Mouse (Mus musculus) thymus, postnatal 36 days (tissue): Measurements from ENCODE around the gene Aaed1.
A peak's percentile ranks its signal among the peaks of the same experiment; 100 is the strongest.
"Not testable (repeated sequence)": the region's sequence is repeated elsewhere in the genome, so short reads cannot be mapped to it uniquely, and the experiment has no call there.

Source experiments
- DNase-seq, 2 experiments: peaks; one replicate each; pipeline ENCODE4 v3.0.0; 2022; ENCODE audit warnings: mixed read lengths in 2 of 2

Gene Aaed1

DNA sequence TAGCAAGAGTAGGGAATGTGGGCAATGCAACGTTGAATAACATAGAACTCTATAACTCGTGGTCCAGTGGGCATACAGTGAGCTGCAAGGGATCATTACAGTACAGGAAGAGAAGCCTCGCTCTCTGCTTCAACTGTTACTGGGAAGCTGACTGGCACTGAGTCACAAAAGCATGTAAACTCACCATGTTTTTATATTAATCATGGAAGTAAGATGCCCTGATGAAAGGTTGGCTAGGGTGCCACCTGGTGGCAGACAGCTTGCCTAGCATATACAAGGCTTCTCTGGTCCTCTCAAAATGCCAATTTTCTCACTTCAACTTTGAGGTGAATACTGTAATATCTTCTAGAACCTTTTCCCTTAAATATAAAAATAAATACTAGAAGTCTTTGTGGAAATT lies 6.4 kb downstream of the Aaed1 start:
- peak; percentile 43 to 46 for DNase-seq

- DNase-seq = no peak
Observed at GRCm38 (mm10) chr13:64299069-64299468, 13.4 kb downstream of the Aaed1 start.

GRCm38 (mm10) chr13:64286791-64287190 lies 25.7 kb downstream of the Aaed1 start:
- DNase-seq = no peak

DNA sequence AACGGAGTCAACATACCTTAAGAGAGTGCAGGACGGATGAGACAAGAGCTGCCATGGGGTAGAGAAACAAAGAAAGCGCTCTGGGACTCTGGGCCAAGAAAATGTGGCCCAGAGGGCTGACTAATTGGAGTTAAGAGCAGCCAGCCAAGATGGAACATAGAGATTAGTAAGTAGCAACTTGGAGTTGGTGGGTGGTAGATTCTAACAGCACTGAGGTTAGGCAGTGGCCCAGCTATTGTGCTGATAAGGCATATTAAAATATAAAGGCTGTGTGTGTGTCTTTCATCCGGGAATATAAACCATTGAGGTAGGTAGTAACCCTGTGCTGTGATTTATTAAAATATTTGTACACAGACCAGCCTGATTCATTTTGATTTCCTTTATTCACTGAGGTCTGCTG lies 26.2 kb downstream of the Aaed1 start:
- DNase-seq = no peak

- DNase-seq = no peak
Observed at GRCm38 (mm10) chr13:64284676-64285075, 27.8 kb downstream of the Aaed1 start.

DNA sequence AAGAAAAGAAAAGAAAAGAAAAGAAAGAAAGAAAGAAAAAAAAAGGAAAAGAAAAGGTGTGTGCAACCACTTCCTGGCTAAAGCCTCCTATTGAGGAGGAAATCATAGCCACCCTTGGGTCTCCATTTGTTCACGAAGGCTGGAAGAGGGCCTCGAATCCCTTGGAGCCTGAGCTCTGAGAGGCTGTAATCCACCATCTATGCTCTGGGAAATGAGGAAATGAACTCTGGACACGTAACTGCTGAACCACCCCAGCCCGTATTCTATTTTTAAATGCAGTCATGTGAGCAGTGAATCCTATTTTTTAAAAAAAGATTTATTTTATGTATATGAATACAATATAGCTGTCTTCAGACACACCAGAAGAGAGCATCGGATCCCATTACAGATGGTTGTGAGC lies 31.6 kb downstream of the Aaed1 start:
- DNase-seq = no peak

DNA sequence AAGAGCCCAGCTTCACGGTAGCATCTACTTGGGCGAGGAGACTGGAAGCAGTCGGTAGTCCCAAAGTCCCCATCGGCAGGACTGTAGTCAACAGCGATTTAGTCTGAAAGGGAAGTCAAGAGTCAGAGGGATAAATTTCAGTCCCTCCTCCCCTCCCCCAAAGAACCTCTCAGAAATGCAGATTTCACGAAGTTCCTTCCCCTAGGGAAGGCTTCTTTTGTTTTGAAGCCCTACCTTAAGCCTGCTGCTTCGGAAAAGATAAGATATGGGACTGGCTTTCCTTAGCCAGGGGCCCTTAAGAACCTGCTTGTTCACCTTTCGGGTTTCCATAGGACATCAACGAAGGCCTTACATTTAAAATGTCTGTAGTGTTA lies 36.8 kb downstream of the Aaed1 start:
- no peak for DNase-seq

- peak; percentile 70 to 77 for DNase-seq
Observed at GRCm38 (mm10) chr13:64274879-64275753, 37.4 kb downstream of the Aaed1 start, which contains the start of gene Cdc14b. TSS of gene Cdc14b (minus strand) at chr13:64275290.

DNA sequence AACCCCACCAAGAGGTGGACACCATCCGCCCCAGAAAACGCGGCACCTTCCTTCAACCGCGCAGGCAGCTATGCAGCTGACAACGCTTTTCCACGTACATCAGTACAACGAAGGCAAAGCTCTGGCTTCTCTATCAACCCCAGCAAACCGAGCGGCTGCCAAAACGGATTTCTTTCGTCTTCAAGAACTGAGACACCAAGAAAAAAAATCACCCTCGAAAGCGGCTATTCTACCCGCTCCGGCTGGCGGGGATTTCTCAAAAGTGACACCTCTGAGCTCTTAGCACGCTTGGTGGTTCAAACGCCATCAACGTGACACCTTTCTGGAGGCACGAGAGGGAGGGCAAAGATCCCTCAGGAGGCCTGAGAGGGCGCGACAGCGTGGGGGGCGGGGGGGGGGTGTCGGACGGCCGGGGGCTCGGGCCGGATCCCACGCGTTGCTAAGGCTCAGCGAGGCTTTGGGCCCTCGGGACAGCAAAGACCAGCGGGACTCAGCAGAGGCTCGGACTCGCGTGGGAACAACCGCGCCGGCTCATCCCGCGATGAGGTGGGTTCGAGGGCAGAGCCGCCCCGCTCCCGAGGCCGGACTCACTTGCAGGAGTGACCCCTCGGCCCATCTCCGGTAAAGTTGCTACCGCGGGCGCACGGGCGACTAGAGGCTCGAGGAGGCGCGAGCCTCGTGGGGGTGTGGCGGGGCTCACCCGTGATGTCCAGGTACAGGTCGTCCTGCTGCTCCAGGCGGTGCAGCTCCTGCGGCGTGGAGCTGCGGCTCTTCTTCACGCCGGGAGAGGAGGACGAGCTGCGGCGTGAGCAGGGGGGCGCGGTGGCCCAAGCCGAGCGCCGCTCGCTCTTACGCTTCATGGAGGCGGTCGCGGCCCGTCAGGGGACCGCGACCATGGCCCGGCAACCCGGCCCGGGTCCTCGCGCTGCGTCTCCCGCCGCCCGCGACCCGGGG lies 38.3 kb downstream of the Aaed1 start:
- peak; percentile 27 to 28 for DNase-seq

DNA sequence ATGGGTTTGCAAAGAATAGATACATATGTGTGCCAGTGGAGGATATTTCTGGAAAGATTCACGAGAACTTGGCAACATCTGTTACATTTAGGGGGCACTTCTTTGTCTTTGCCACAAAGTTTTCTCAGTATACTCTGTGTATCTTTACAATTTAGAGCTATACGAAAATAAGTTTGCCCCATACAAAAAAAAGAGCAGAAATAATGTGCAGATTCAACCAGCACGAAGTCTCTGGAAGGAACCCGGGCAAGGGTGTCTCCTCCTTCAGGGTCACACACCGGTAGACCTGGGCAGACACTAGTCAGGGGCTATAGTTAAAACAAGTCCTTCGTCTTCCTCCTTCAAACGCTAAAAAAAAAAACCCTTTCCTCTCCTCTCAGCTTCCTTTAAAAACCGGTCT lies 39.2 kb downstream of the Aaed1 start:
- DNase-seq = no peak

- no peak for DNase-seq
Observed at GRCm38 (mm10) chr13:64268384-64268783, 44.1 kb downstream of the Aaed1 start.

- DNase-seq = no peak
Observed at GRCm38 (mm10) chr13:64267151-64267550, 45.4 kb downstream of the Aaed1 start.

DNA sequence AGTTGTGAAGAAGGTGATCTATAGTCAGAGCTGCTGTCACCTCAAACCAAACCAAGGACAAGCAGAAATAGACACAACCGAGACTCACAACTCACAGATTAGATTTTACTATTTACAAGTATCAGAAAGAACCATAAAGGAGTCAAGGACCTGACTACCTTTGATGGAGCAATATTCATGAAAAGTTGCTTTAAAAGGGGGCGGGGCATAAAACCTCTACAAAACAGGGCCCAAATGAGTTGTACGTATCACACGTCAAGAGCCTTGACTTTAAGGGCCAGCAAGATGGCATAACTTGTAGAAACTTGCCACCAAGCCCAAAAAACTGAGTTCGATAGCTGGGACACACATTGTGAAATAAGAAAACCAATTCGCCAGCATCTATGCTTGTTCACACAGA lies 47.9 kb downstream of the Aaed1 start:
- no peak for DNase-seq

GRCm38 (mm10) chr13:64259903-64260302 lies 52.6 kb downstream of the Aaed1 start:
- DNase-seq = no peak

DNA sequence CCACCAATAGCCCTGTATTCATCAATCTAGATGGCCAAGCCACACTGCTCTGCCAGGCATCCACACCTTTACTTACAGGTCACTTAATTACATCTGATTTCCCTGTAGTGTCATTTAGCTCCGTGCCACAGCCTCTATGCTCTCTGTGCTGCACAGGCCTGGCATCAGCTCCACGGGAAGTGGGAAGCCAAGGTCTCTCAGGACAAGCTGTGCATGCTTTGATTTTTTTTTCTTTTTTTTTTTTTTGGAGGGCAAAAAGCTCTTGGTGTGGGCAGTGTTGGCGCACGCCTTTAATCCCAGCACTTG lies 54.0 kb downstream of the Aaed1 start:
- DNase-seq = no peak

- DNase-seq = no peak
Observed at GRCm38 (mm10) chr13:64257814-64258515, 54.5 kb downstream of the Aaed1 start.

GRCm38 (mm10) chr13:64257010-64257813 lies 55.3 kb downstream of the Aaed1 start:
- no peak for DNase-seq

DNA sequence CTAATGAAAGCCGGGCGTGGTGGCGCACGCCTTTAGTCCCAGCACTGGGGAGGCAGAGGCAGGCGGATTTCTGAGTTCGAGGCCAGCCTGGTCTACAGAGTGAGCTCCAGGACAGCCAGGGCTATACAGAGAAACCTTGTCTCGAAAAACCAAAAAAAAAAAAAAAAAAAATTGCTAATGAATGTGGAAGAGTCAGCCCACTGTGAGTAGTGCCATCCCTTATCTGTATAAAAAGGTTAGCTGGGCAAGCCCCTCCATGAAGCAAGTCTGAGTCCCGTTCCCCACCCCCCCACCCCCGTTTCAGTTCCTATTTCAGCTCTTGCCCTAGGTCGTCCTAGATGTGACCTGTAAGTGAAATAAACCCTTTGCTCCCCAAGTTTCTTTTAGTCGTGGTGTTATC lies 58.3 kb downstream of the Aaed1 start:
- not testable (repeated sequence) for DNase-seq

DNA sequence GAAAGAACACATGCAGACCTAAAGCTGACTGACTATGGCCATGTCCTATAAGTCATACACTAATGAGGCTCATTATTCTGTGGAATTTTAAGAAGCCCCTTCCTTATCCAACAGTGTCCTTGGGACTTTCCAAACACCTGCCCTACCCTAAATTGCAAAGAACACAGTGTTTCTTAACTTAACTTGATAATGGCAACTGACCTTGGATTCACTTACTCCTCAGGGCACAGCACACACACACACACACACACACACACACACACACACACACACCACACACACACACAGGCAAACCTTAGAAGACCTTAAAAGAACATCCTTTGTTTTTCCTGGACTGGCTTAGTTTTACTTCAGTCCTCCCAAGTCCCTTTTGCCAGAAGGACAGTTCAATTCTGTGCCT lies 58.8 kb downstream of the Aaed1 start:
- no peak for DNase-seq

DNA sequence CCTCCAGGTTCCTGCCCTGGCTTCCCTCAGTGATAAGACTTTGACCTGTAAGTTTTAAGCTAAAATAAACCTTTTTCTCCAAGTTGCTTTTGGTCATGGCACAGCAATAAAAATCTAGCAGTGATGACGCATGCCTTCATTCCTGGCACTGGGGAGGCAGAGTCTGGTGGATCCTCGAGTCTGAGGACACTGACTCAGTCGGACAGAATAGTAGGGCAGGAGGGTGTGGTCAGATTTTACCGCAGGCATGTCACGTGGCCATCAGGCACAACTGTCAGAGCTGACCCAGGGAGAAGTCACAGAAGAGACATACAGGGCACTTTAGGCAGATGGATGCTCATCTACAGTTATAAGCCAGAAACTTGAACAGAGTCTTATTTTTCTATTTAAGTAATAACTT lies 60.4 kb downstream of the Aaed1 start:
- DNase-seq = no peak

GRCm38 (mm10) chr13:64250363-64250762 lies 62.1 kb downstream of the Aaed1 start:
- DNase-seq = peak; percentile 46 to 54

DNA sequence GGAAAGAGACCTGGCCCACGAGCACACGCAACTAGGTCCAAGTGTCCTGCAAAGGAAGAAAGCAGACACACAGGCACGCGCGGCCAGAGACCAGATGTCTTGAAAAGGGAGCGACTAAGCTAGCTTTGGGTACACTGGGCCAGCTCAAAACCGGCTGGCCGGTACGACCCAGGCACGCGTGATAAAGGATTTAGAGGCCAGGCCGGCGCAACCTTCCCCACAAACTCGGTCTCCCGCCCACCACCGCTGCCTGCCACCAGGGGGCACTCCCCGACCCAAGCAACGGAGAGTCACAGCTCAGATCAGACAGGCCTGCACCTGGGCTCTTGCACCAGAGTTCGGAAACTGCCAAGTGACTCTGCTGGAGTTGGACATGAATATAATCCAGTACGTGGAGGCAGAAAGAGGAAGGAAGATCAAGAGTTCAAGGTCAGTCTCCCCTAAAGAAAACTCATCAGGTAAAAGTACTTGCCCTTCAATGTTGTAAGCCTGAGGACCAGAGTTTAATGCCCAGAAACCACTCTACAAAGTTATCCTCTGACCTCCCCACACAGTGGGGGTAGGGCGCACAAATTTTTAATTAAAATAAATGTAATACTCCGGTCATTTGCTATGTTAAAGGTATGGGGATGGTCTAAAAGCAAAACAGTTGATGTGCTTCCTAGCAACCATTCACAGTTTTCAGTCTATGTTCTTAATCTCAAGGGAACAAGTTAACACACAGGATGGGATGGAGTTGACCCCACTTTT lies 63.6 kb downstream of the Aaed1 start:
- peak; percentile 92 to 94 for DNase-seq
